Mouse (Mus musculus) ES-Bruce4 (cell line): ENCODE measurements around the gene Stradb. TPM values are rescaled to one million over a fixed set of nuclear protein-coding genes. Genes with fewer than 3 reads are reported as not detected.

Experiments
- H3K27ac ChIP-seq: 2 replicates; pipeline ENCODE4 v1.5.1; 2012; ENCODE audit warnings: low read length, inconsistent platforms; ENCODE audit not compliant: insufficient read depth
- H3K27me3 ChIP-seq: 2 replicates; pipeline ENCODE4 v1.6.1; 2012; ENCODE audit warnings: mild to moderate bottlenecking, low read length, inconsistent platforms; ENCODE audit not compliant: control insufficient read depth, poor library complexity, insufficient read depth, severe bottlenecking
- H3K36me3 ChIP-seq: 2 replicates; pipeline ENCODE4 v1.6.1; 2012; ENCODE audit warnings: inconsistent platforms, mild to moderate bottlenecking, low read length, moderate library complexity; ENCODE audit not compliant: control insufficient read depth, poor library complexity, insufficient read depth, severe bottlenecking
- H3K4me1 ChIP-seq: one replicate; pipeline ENCODE4 v1.8.1; 2011; ENCODE audit warnings: low read length; ENCODE audit not compliant: control insufficient read depth, insufficient read depth
- H3K4me3 ChIP-seq: 2 replicates; pipeline ENCODE4 v1.5.1; 2011; ENCODE audit warnings: low read depth, mild to moderate bottlenecking, low read length
- H3K9ac ChIP-seq: 2 replicates; pipeline ENCODE4 v1.6.1; 2012; ENCODE audit warnings: low read depth, mild to moderate bottlenecking, inconsistent platforms; ENCODE audit not compliant: poor library complexity, severe bottlenecking
- H3K9me3 ChIP-seq: replicated peaks from 2 replicates; pipeline ENCODE4 v1.6.1; 2012; ENCODE audit warnings: mild to moderate bottlenecking, low read length, inconsistent platforms; ENCODE audit not compliant: control insufficient read depth, poor library complexity, insufficient read depth, severe bottlenecking
- CTCF ChIP-seq: IDR thresholded peaks from one replicate; pipeline ENCODE4 v1.8.1; 2011; ENCODE audit warnings: low read depth, low read length
- EP300 ChIP-seq: IDR thresholded peaks from 2 replicates; pipeline ENCODE4 v1.6.1; 2011; ENCODE audit warnings: low read depth, low read length; ENCODE audit not compliant: insufficient read depth
- POLR2A ChIP-seq: IDR thresholded peaks from one replicate; pipeline ENCODE4 v1.8.1; 2011; ENCODE audit warnings: low read length; ENCODE audit not compliant: insufficient read depth
- polyA plus RNA-seq: library from polyadenylated mRNA; stranded (reverse); fragments of >200 nt; gene quantifications from 2 replicates; pipeline ENCODE4 v1.2.4, GENCODE M21; 2011; ENCODE audit warnings: low read depth; ENCODE audit not compliant: missing spikeins, insufficient read depth, insufficient read length

Stradb gene
- polyA plus RNA-seq, 1 experiment, result 10.2 TPM

GRCm38 (mm10) chr1:58959682-58960081, 13.6 kb upstream of the Stradb start:
- H3K9ac ChIP-seq, result no peak overlapping the region
- H3K4me1 ChIP-seq, result no peaks in the 10 kb centered on the region
- H3K4me3 ChIP-seq, result no peak overlapping the region
- H3K36me3 ChIP-seq, result no peaks in the 10 kb centered on the region
- TF ChIP-seq EP300, result no peak
- no peak for TF ChIP-seq POLR2A
- H3K27me3 ChIP-seq, result no peaks in the 10 kb centered on the region
- H3K27ac ChIP-seq, result no peak overlapping the region
- no peaks in the 10 kb centered on the region for H3K9me3 ChIP-seq

- Histone ChIP-seq H3K27ac (no peak overlapping the region), H3K4me1 (no peaks in the 10 kb centered on the region), H3K4me3 (no peak overlapping the region), H3K27me3 (no peaks in the 10 kb centered on the region), H3K9me3 (no peaks in the 10 kb centered on the region), H3K9ac (no peak overlapping the region), H3K36me3 (no peaks in the 10 kb centered on the region)
- TF ChIP-seq EP300, result no peak
- no peak for TF ChIP-seq CTCF
- TF ChIP-seq POLR2A, result no peak
Observed at GRCm38 (mm10) chr1:58961152-58961893, 12.0 kb upstream of the Stradb start.

- Histone ChIP-seq H3K9me3 (no peaks in the 10 kb centered on the region), H3K4me1 (peaks cover 2% of the 10 kb centered on the region), H3K27me3 (no peaks in the 10 kb centered on the region), H3K27ac (no peak overlapping the region), H3K36me3 (no peaks in the 10 kb centered on the region), H3K4me3 (no peak overlapping the region), H3K9ac (no peak overlapping the region)
- TF ChIP-seq EP300 (no peak), POLR2A (no peak), CTCF (no peak)
Observed at GRCm38 (mm10) chr1:58962418-58962817, 10.9 kb upstream of the Stradb start.

GRCm38 (mm10) chr1:58962865-58963264, 10.5 kb upstream of the Stradb start:
- H3K4me3 ChIP-seq, result no peak overlapping the region
- H3K36me3 ChIP-seq, result no peaks in the 10 kb centered on the region
- no peaks in the 10 kb centered on the region for H3K9me3 ChIP-seq
- H3K4me1 ChIP-seq, result peaks cover 2% of the 10 kb centered on the region
- H3K9ac ChIP-seq, result no peak overlapping the region
- H3K27me3 ChIP-seq, result no peaks in the 10 kb centered on the region
- no peak for TF ChIP-seq EP300
- H3K27ac ChIP-seq, result no peak overlapping the region

- no peaks in the 10 kb centered on the region for H3K9me3 ChIP-seq
- H3K27ac ChIP-seq, result no peak overlapping the region
- no peak overlapping the region for H3K4me3 ChIP-seq
- H3K27me3 ChIP-seq, result no peaks in the 10 kb centered on the region
- TF ChIP-seq EP300 (no peak), CTCF (no peak)
- H3K36me3 ChIP-seq, result no peaks in the 10 kb centered on the region
- H3K4me1 ChIP-seq, result peaks cover 2% of the 10 kb centered on the region
- no peak overlapping the region for H3K9ac ChIP-seq
Observed at GRCm38 (mm10) chr1:58967534-58967933, 5.8 kb upstream of the Stradb start.

- Histone ChIP-seq H3K27ac (no peak overlapping the region), H3K27me3 (no peaks in the 10 kb centered on the region), H3K4me3 (no peak overlapping the region), H3K9ac (no peak overlapping the region), H3K4me1 (peaks cover 2% of the 10 kb centered on the region), H3K36me3 (no peaks in the 10 kb centered on the region), H3K9me3 (no peaks in the 10 kb centered on the region)
- no peak for TF ChIP-seq EP300
- no peak for TF ChIP-seq POLR2A
- no peak for TF ChIP-seq CTCF
Observed at GRCm38 (mm10) chr1:58970054-58970453, 3.3 kb upstream of the Stradb start.
